ENCODE assay signal across 8 mouse cellular contexts in genomic region chr2:132283236-132284070, GRCm38 (mm10). TPM values are rescaled to one million over a fixed set of nuclear protein-coding genes. Genes with fewer than 3 reads are reported as not detected.
DNase-seq lines count a peak whose midpoint lies in the region; ATAC-seq and TF ChIP-seq lines count a peak whose summit lies in the region.

No protein-coding gene starts in this region.

- intact Hi-C loops in left cerebral cortex, adult 2 months (cut with DNase I): loop anchor here (2.0 kb wide), 1 partner anchor 19 kb away; no protein-coding TSS in a partner anchor
- intact Hi-C loops in left cerebral cortex, postnatal 4 days (cut with DNase I): no loop called here

- no peaks in the 10 kb centered on the region for H3K9me3 ChIP-seq in embryonic facial prominence, embryonic 15.5 days (replicated peaks)
- no peaks in the 10 kb centered on the region for H3K9me3 ChIP-seq in limb, embryonic 10.5 days (replicated peaks)
- 0 out of 2 replicates have a peak, but pooled peaks cover 3% of the 10 kb centered on the region for H3K9me3 ChIP-seq in neural tube, embryonic 15.5 days (replicated peaks)

- WGBS in embryonic facial prominence, embryonic 15.5 days: 53% methylated on average over 15 of the region's 15 CpGs
- WGBS in limb, embryonic 10.5 days: 89% methylated on average over 15 of the region's 15 CpGs
- 57% methylated on average over 15 of the region's 15 CpGs for whole genome bisulfite sequencing in neural tube, embryonic 15.5 days

- DNase-seq in left cerebral cortex, adult 2 months (ENCODE audit: extremely low spot score in 1 of 2, low spot score in 2 of 2): no peak
- DNase-seq in left cerebral cortex, postnatal 4 days: no peak
- no peak for DNase-seq in limb, embryonic 10.5 days (ENCODE audit: low spot score)
- no peak for DNase-seq in spleen, postnatal 14 days (ENCODE audit: low spot score in 2 of 2)
- no peak for DNase-seq in layer of hippocampus, postnatal 36 days

- ATAC-seq in embryonic facial prominence, embryonic 15.5 days (ENCODE audit: insufficient number of reproducible peaks, low FRiP score, low TSS enrichment, low read depth): no peak
- no peak for ATAC-seq in neural tube, embryonic 15.5 days (ENCODE audit: low FRiP score)
- ATAC-seq in activated CD4-positive, CD25-positive, alpha-beta regulatory T cell, adult 4 months: no peak

- H3K4me2 ChIP-seq in embryonic facial prominence, embryonic 15.5 days (replicated peaks): no peak overlapping the region
- H3K4me2 ChIP-seq in neural tube, embryonic 15.5 days: no peak overlapping the region

- no peaks in the 10 kb centered on the region for H3K27me3 ChIP-seq in embryonic facial prominence, embryonic 15.5 days
- no peaks in the 10 kb centered on the region for H3K27me3 ChIP-seq in limb, embryonic 10.5 days (ENCODE audit: low read depth, poor library complexity, severe bottlenecking)
- no peaks in the 10 kb centered on the region for H3K27me3 ChIP-seq in neural tube, embryonic 15.5 days (replicated peaks)

- 0 out of 2 replicates have a peak, but pooled peaks cover 7% of the 10 kb centered on the region for H3K36me3 ChIP-seq in embryonic facial prominence, embryonic 15.5 days
- H3K36me3 ChIP-seq in limb, embryonic 10.5 days: peaks cover 11% of the 10 kb centered on the region; the same call in 1 of the 2 replicates
- no peaks in the 10 kb centered on the region for H3K36me3 ChIP-seq in neural tube, embryonic 15.5 days

- H3K9ac ChIP-seq in embryonic facial prominence, embryonic 15.5 days: no peak overlapping the region
- no peak overlapping the region for H3K9ac ChIP-seq in neural tube, embryonic 15.5 days (replicated peaks)

- H3K4me1 ChIP-seq in embryonic facial prominence, embryonic 15.5 days: peaks cover 29% of the 10 kb centered on the region
- peaks cover 30% of the 10 kb centered on the region for H3K4me1 ChIP-seq in limb, embryonic 10.5 days
- peaks cover 32% of the 10 kb centered on the region for H3K4me1 ChIP-seq in neural tube, embryonic 15.5 days

- TF ChIP-seq CTCF in left cerebral cortex, adult 2 months (IDR thresholded peaks at IDR 0.05): no peak

- peak overlapping the region; percentile 16; the same call in 1 of the 2 replicates for H3K27ac ChIP-seq in left cerebral cortex, adult 2 months
- peak overlapping the region; percentile 68; the same call in 1 of the 2 replicates for H3K27ac ChIP-seq in embryonic facial prominence, embryonic 15.5 days (replicated peaks)
- 0 out of 2 replicates have a peak overlapping the region, but pooled peaks have one; percentile 46 for H3K27ac ChIP-seq in limb, embryonic 10.5 days
- peak overlapping the region; percentile 23; the same call in 1 of the 2 replicates for H3K27ac ChIP-seq in neural tube, embryonic 15.5 days (replicated peaks)

- no peak overlapping the region for H3K4me3 ChIP-seq in left cerebral cortex, adult 2 months
- no peak overlapping the region for H3K4me3 ChIP-seq in embryonic facial prominence, embryonic 15.5 days (replicated peaks)
- H3K4me3 ChIP-seq in limb, embryonic 10.5 days: no peak overlapping the region
- H3K4me3 ChIP-seq in neural tube, embryonic 15.5 days (replicated peaks): no peak overlapping the region

RNA-seq across cellular contexts. Expression of gene Cds2, which starts 20.5 kb away (rescaled TPM):
- total RNA-seq in left cerebral cortex, adult 2 months (2021): 100 to 1,000 TPM; 262 to 266 TPM
- 100 to 1,000 TPM in 1 of 2 experiments, 10 to 100 TPM in 1; 96.4 to 110 TPM for total RNA-seq in left cerebral cortex, postnatal 4 days (2021)
- polyA plus RNA-seq in embryonic facial prominence, embryonic 15.5 days (2015; fragmentation: Nextera tagmentation; extraction: Ambion mirVana): 16.9 and 19.3 TPM in 2 replicates
- polyA plus RNA-seq in limb, embryonic 10.5 days (2016; fragmentation: Nextera tagmentation; extraction: Ambion mirVana): 25.8 and 26.7 TPM in 2 replicates
- polyA plus RNA-seq in neural tube, embryonic 15.5 days (2015; fragmentation: Nextera tagmentation; extraction: Ambion mirVana): 49.4 and 57.8 TPM in 2 replicates
- polyA plus RNA-seq in activated CD4-positive, CD25-positive, alpha-beta regulatory T cell, adult 4 months (2017; shearing (Covaris generic)): 10 to 100 TPM; 21.6 to 28.3 TPM
- 100 to 1,000 TPM; 255 to 262 TPM for total RNA-seq in layer of hippocampus, postnatal 36 days (2021)

RNA-seq across cellular contexts. Expression of gene Pcna, which starts 30.3 kb away (rescaled TPM):
- total RNA-seq in left cerebral cortex, adult 2 months (2021): 10 to 100 TPM; 44.5 to 49.6 TPM
- total RNA-seq in left cerebral cortex, postnatal 4 days (2021): 10 to 100 TPM; 74.2 to 81.4 TPM
- polyA plus RNA-seq in embryonic facial prominence, embryonic 15.5 days (2015; fragmentation: Nextera tagmentation; extraction: Ambion mirVana): 197 and 209 TPM in 2 replicates
- polyA plus RNA-seq in limb, embryonic 10.5 days (2016; fragmentation: Nextera tagmentation; extraction: Ambion mirVana): 401 and 431 TPM in 2 replicates
- polyA plus RNA-seq in neural tube, embryonic 15.5 days (2015; fragmentation: Nextera tagmentation; extraction: Ambion mirVana): 98.3 and 150 TPM in 2 replicates
- polyA plus RNA-seq in activated CD4-positive, CD25-positive, alpha-beta regulatory T cell, adult 4 months (2017; shearing (Covaris generic)): 100 to 1,000 TPM; 185 to 199 TPM
- total RNA-seq in layer of hippocampus, postnatal 36 days (2021): 10 to 100 TPM; 47.3 to 52.9 TPM

RNA-seq across cellular contexts. Expression of gene Tmem230, which starts 35.8 kb away (rescaled TPM):
- total RNA-seq in left cerebral cortex, adult 2 months (2021): 10 to 100 TPM; 30.4 to 30.7 TPM
- 10 to 100 TPM; 23.5 to 23.9 TPM for total RNA-seq in left cerebral cortex, postnatal 4 days (2021)
- 52.8 and 53.8 TPM in 2 replicates for polyA plus RNA-seq in embryonic facial prominence, embryonic 15.5 days (2015; fragmentation: Nextera tagmentation; extraction: Ambion mirVana)
- 38.7 and 45.0 TPM in 2 replicates for polyA plus RNA-seq in limb, embryonic 10.5 days (2016; fragmentation: Nextera tagmentation; extraction: Ambion mirVana)
- polyA plus RNA-seq in neural tube, embryonic 15.5 days (2015; fragmentation: Nextera tagmentation; extraction: Ambion mirVana): 40.8 and 42.8 TPM in 2 replicates
- polyA plus RNA-seq in activated CD4-positive, CD25-positive, alpha-beta regulatory T cell, adult 4 months (2017; shearing (Covaris generic)): 10 to 100 TPM; 40.0 to 40.5 TPM
- total RNA-seq in layer of hippocampus, postnatal 36 days (2021): 10 to 100 TPM; 31.7 to 32.2 TPM

Comparison
In these comparisons a context has a peak if more than half of its experiments do, and no peak if none do; other contexts are left out.
1. H3K27ac ChIP-seq: peak in every context shown above with its lines; median percentile 68 in embryonic facial prominence, embryonic 15.5 days; 46 in limb, embryonic 10.5 days; 23 in neural tube, embryonic 15.5 days; 16 in left cerebral cortex, adult 2 months.